Mouse (Mus musculus) neural tube, embryonic 14.5 days (tissue): ENCODE measurements around the gene Gm45062. TPM values are rescaled to one million over a fixed set of nuclear protein-coding genes. Genes with fewer than 3 reads are reported as not detected.

Experiments used
- polyA plus RNA-seq: library from polyadenylated mRNA; unstranded; fragments of >200 nt; fragmentation: Nextera tagmentation; extraction: Ambion mirVana; gene quantifications from 2 replicates; pipeline ENCODE4 v1.2.1, GENCODE M21; 2014

The Gm45062 gene
- polyA plus RNA-seq, 1 experiment from 2014 or later: 7.7 TPM

Other genes with a start within 250 kb of the Gm45062 start
- gene Col28a1, start 66.8 kb upstream of the Gm45062 start, polyA plus RNA-seq: 0.35 and 5.2 TPM in 2 replicates
- gene Mios, start 50.2 kb upstream of the Gm45062 start, polyA plus RNA-seq: 31.1 and 32.2 TPM in 2 replicates
- 49.4 and 52.5 TPM in 2 replicates for gene Rpa3, start 277 bp upstream of the Gm45062 start, polyA plus RNA-seq
- gene Umad1, start 162 bp upstream of the Gm45062 start, polyA plus RNA-seq: 55.4 and 60.0 TPM in 2 replicates